ENCODE assay signal across 10 mouse cellular contexts in the genomic region with DNA sequence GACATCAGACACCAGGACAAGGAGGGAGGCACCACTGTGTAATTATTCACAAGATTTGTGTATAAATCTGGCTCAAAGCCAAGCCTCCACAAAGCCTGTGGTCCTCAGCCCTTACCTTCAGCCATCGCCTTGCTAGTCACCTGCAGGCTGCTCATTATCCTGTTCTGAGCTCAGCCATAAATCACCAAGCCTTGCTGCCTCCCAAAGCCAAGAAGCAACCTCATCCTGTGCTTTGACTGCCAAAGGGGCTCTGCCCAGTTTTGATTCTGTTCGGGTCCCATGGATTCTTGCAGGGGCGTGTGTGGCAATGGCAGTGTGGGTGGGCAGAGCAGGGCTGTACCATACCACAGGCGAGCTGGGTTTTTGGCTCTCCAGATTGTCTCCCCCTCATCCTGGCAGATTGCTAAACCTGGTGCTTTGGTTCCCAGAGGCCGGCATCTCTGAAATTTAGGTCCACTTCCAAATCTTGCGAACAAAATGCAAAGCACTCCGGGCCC.
DNase-seq lines count a peak whose midpoint lies in the region; ATAC-seq lines count a peak whose summit lies in the region.
"Had no signal": no experiment of that assay in that cellular context is flagged by ENCODE, and none has a peak within 500 bp of the region (broad histone marks: within the 10 kb centered on the region; RNA-seq: fewer than 3 reads in every experiment).

No protein-coding gene starts in this region.

- H3K27ac ChIP-seq in forebrain, embryonic 15.5 days (replicated peaks), result peak overlapping the region; percentile 65

- H3K4me1 ChIP-seq in forebrain, embryonic 15.5 days, result peaks cover 28% of the 10 kb centered on the region

- H3K9me3 ChIP-seq in forebrain, embryonic 15.5 days, result no peaks in the 10 kb centered on the region

- no peaks in the 10 kb centered on the region for H3K36me3 ChIP-seq in forebrain, embryonic 15.5 days

- DNase-seq in cerebellum, postnatal 14 days, result peak; percentile 45 to 56
- no peak for DNase-seq in cerebellum, adult 8-10 months
- DNase-seq in left cerebral cortex, adult 18-20 months (ENCODE audit: low spot score in 2 of 2), result peak; percentile 15 to 34
- no peak for DNase-seq in left cerebral cortex, adult 11 months (ENCODE audit: low spot score)
- DNase-seq in lung, postnatal 10 days, result peak; percentile 20
- no peak for DNase-seq in adrenal gland, postnatal 10 days
- no peak for DNase-seq in thymus, postnatal 36 days
- DNase-seq: cerebellum, adult 18-20 months; kidney, postnatal 10 days had no signal

- no peaks in the 10 kb centered on the region for H3K27me3 ChIP-seq in forebrain, embryonic 15.5 days

- ATAC-seq in forebrain, embryonic 15.5 days (replicated peaks), result peak; percentile 82

- H3K4me3 ChIP-seq in forebrain, embryonic 15.5 days, result no peak overlapping the region

- no peak overlapping the region for H3K4me2 ChIP-seq in forebrain, embryonic 15.5 days (replicated peaks)

- 27% methylated on average over 7 of the region's 7 CpGs for WGBS in forebrain, embryonic 15.5 days

- H3K9ac ChIP-seq in forebrain, embryonic 15.5 days (replicated peaks), result no peak overlapping the region

Comparison
In these comparisons a context has a peak if more than half of its experiments do, and no peak if none do; other contexts are left out.
1. DNase-seq: peak in cerebellum, postnatal 14 days (2 of 2), left cerebral cortex, adult 18-20 months (2 of 2) and lung, postnatal 10 days (single experiment); none in cerebellum, adult 8-10 months (single experiment), left cerebral cortex, adult 11 months (single experiment), adrenal gland, postnatal 10 days (single experiment) and thymus, postnatal 36 days (0 of 2).